Mouse (Mus musculus) stomach, postnatal 0 days (tissue): ENCODE data around the gene Prmt1. TPM values are rescaled to one million over a fixed set of nuclear protein-coding genes. Genes with fewer than 3 reads are reported as not detected.

Experiments used
- ATAC-seq: fragments of 200-750 bp; cut with Nextera tagmentation; 2 replicates; pipeline ENCODE4 v1.8.0; 2017; ENCODE audit not compliant: low FRiP score, low TSS enrichment
- DNase-seq: peaks from one replicate; pipeline ENCODE4 v3.0.0-alpha.2; 2016; ENCODE audit warnings: low spot score
- H3K27ac ChIP-seq: fragments of 300-500 bp; sonication (generic); replicated peaks from 2 replicates; pipeline ENCODE4 v1.5.1; 2014; ENCODE audit warnings: mild to moderate bottlenecking, control low read depth
- H3K27me3 ChIP-seq: fragments of 300-500 bp; sonication (generic); 2 replicates; pipeline ENCODE4 v1.6.1; 2014; ENCODE audit warnings: low read length; ENCODE audit not compliant: control insufficient read depth, insufficient read depth
- H3K36me3 ChIP-seq: fragments of 300-500 bp; sonication (generic); 2 replicates; pipeline ENCODE4 v1.6.1; 2014; ENCODE audit warnings: low read length, mixed read lengths; ENCODE audit not compliant: control insufficient read depth, insufficient read depth
- H3K4me1 ChIP-seq: fragments of 300-500 bp; sonication (generic); replicated peaks from 2 replicates; pipeline ENCODE4 v1.6.1; 2014; ENCODE audit warnings: antibody characterized with exemption; ENCODE audit not compliant: control insufficient read depth, insufficient read depth
- H3K4me2 ChIP-seq: fragments of 300-500 bp; sonication (generic); replicated peaks from 2 replicates; pipeline ENCODE4 v1.6.1; 2014; ENCODE audit warnings: low read depth, mild to moderate bottlenecking, control low read depth, moderate library complexity
- H3K4me3 ChIP-seq: fragments of 300-500 bp; sonication (generic); 2 replicates; pipeline ENCODE4 v1.5.1; 2014; ENCODE audit warnings: low read depth, low read length, control low read depth
- H3K9ac ChIP-seq: fragments of 300-500 bp; sonication (generic); 2 replicates; pipeline ENCODE4 v1.6.1; 2014; ENCODE audit warnings: mild to moderate bottlenecking, low read length, control low read depth, mixed read lengths
- H3K9me3 ChIP-seq: fragments of 300-500 bp; sonication (generic); 2 replicates; pipeline ENCODE4 v1.6.1; 2016; ENCODE audit warnings: low read length; ENCODE audit not compliant: control insufficient read depth
- CTCF ChIP-seq: IDR thresholded peaks from 2 replicates; pipeline ENCODE4 v1.5.1; 2016; ENCODE audit warnings: antibody characterized with exemption, low read depth, mild to moderate bottlenecking, moderate library complexity
- EP300 ChIP-seq: optimal IDR thresholded peaks from 2 replicates; pipeline ENCODE3; 2016; ENCODE audit warnings: antibody characterized with exemption
- whole genome bisulfite sequencing: fragments of 180-500 bp; shearing (Covaris S2); extraction: QIAGEN DNeasy Blood & Tissue Kit; methylation state at CpG from one replicate; pipeline ENCODE4 v1.1.7; 2014; 5-methylcytosine and 5-hydroxymethylcytosine counted together
- microRNA-seq: library from miRNA; unstranded; fragments of <30 nt; microRNA quantifications from one replicate; pipeline ENCODE4, GENCODE M21; 2016
- polyA plus RNA-seq: library from polyadenylated mRNA; unstranded; fragments of >200 nt; fragmentation: Nextera tagmentation; extraction: Ambion mirVana; gene quantifications from 2 replicates; pipeline ENCODE4 v1.2.1, GENCODE M21; 2015

Gene Prmt1
- polyA plus RNA-seq, 1 experiment from 2014 or later = 185 TPM

DNA sequence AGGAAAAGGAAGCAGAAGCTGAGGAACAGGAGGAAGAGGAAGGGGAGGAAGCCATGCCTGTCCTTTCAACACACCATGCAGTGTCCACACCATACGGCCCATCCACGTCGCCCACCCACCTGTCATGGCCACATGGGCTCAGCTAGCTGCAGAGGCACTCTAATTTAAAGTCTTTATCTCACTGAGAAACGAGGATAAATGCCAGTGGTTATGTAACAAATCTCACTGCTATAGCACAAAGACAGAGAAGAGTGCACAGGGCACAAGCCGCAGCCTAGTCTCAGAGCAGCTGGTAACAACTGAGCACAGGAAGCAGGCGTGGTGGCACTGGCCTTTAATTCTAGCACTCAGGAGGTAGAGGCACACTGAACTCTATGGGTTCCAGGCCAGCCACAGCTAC is 36.4 kb downstream of the Prmt1 start:
- Histone ChIP-seq H3K4me3 (no peak overlapping the region), H3K4me2 (no peak overlapping the region), H3K9me3 (no peaks in the 10 kb centered on the region), H3K9ac (no peak overlapping the region), H3K4me1 (no peaks in the 10 kb centered on the region), H3K36me3 (no peaks in the 10 kb centered on the region), H3K27me3 (no peaks in the 10 kb centered on the region), H3K27ac (no peak overlapping the region)
- DNase-seq (no peak), ATAC-seq (no peak)
- no peak for TF ChIP-seq CTCF
- TF ChIP-seq EP300 = no peak
- WGBS = 68% methylated on average over 6 of the region's 6 CpGs

DNA sequence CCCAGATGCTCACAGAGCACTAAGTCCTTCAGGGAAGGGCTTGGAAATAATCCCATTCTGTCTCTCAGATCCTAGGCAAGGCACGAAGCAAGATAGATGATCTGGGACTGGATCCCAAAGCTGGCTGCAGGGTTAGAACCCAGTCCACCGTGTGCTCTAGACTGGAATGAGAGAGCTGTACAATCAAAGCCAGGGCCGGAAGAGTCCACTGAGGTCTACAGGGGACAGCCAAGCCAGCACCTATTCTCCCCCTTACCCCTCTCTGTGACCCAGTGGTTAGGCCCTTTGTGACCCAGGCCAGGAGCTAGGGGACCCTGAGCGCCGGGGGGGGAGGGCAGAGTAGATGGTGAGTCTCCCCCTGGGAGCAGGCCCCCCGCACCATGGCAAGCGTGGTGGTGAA is 43.5 kb downstream of the Prmt1 start, which contains the start of gene Tsks:
Tsks (plus strand) TSS at position 301 of the 400 bp plus-strand sequence.
- no peak for ATAC-seq
- H3K36me3 ChIP-seq = no peaks in the 10 kb centered on the region
- H3K27me3 ChIP-seq = no peaks in the 10 kb centered on the region
- H3K4me3 ChIP-seq = no peak within 1 kb of the TSS
- H3K9me3 ChIP-seq = no peaks in the 10 kb centered on the region
- H3K9ac ChIP-seq = no peak within 1 kb of the TSS
- DNase-seq = no peak
- TF ChIP-seq CTCF = no peak
- no peak for TF ChIP-seq EP300
- no peak within 1 kb of the TSS for H3K4me2 ChIP-seq
- H3K4me1 ChIP-seq = no peaks in the 10 kb centered on the region
- H3K27ac ChIP-seq = no peak within 1 kb of the TSS
- 71% methylated on average over 7 of the region's 7 CpGs for WGBS

DNA sequence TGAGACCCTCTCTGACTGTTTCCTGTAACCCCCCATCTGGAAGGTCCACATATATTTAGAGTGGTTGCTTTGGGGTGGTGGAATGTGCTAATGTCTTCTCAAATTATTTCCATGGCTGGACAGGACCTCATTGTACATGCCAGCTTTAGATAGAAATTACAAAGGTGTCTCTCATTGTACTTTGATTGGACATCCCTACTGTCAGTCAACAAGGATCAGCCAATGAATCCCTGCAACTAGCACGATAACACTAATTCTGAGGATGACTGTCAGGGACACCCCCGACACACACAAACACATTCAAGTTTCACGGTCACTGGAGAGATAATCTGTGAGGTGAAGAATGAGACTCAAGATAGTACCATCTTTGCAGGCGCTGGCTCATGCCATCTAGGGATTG is 47.7 kb downstream of the Prmt1 start:
- ATAC-seq (no peak), DNase-seq (no peak)
- Histone ChIP-seq H3K4me1 (no peaks in the 10 kb centered on the region), H3K4me2 (no peak overlapping the region), H3K4me3 (no peak overlapping the region), H3K9me3 (no peaks in the 10 kb centered on the region), H3K27me3 (no peaks in the 10 kb centered on the region), H3K9ac (no peak overlapping the region), H3K36me3 (no peaks in the 10 kb centered on the region), H3K27ac (no peak overlapping the region)
- TF ChIP-seq EP300 = no peak
- no peak for TF ChIP-seq CTCF
- 90% methylated on average over 4 of the region's 4 CpGs for WGBS

DNA sequence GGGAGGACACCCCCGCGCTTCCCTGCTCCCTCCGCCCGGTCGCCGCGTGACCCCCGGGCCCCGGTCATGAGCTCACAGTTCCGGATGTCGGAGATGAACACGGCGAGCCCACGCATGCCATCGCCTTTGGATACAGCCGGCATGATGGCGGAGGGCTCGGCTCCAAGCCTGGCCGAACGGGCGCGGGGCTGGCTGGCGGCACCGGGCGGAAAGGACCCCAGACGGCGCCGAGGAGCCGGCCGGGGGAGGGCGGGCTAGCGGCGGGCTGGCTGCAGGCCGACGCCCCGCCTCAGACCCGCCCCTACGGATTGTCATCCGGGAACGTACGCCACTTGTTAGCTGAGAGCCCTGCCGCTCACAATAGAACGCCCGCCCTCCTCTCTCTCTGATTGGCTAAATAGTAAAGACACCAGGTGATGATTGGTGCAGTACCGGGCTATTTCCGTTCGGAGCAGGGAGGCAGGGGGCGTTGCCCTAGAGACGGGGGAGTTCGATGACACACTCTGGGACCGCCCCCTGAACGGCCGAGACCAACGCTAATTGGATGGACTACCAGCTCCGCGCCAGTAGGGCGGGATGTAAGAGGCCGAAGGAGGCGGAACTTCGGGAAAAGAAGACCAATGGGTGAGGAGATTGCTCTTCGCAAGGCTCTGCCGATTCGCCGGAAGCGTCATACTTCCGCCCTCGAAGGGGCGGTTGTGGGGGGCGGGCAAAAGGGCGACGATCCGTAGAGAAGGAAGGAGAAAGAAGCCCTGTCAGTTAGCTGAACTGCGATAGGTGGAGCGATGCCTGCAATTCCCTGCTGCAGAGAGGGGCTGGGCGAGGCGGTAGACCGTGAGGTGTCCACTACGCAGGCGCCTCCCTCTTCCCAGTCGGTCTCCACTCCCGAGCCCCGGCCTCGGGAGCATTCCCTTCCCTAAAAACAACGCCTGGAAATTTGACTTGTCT is 56.9 kb downstream of the Prmt1 start, which contains the start of gene Ap2a1:
Ap2a1 (minus strand) TSS at position 293 of the 948 bp plus-strand sequence.
- TF ChIP-seq EP300 (peak; percentile 93), CTCF (peak; percentile 35)
- DNase-seq (peak; percentile 100), ATAC-seq (peak; percentile 99)
- H3K9ac ChIP-seq = peak within 1 kb of the TSS; percentile 86
- H3K36me3 ChIP-seq = no peaks in the 10 kb centered on the region
- H3K27me3 ChIP-seq = no peaks in the 10 kb centered on the region
- WGBS = under 1% methylated on average over 80 of the region's 84 CpGs
- peak within 1 kb of the TSS; percentile 88 for H3K4me3 ChIP-seq
- no peaks in the 10 kb centered on the region for H3K9me3 ChIP-seq
- H3K27ac ChIP-seq = peak within 1 kb of the TSS; percentile 91
- peak within 1 kb of the TSS; percentile 63 for H3K4me2 ChIP-seq
- H3K4me1 ChIP-seq = peaks cover 9% of the 10 kb centered on the region

DNA sequence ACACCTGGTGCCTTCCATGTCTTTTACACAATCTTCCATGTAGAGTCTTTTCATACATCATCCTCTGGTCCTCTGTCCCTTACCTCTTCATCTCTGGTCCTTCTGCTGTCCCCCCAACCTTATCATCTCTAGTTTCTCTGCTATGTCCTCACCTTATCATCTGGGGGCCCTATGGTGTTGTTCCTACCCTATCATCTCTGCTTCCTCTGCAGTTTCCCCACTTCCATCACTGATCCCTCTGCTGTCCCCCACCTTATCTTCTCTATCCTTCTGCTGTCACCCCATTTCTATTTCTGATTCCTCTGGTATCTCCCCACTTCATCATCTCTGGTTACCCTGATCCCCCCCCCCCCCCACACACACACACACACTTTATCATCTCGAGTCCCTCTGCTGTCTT is 57.8 kb downstream of the Prmt1 start:
- no peaks in the 10 kb centered on the region for H3K9me3 ChIP-seq
- no peak for DNase-seq
- no peak for TF ChIP-seq EP300
- no peak for TF ChIP-seq CTCF

More for the DNA sequence above, 57.8 kb downstream of the Prmt1 start:
- no peaks in the 10 kb centered on the region for H3K27me3 ChIP-seq
- 0% methylated on average over 1 of the region's 1 CpGs for WGBS
- no peak for ATAC-seq
- H3K9ac ChIP-seq = peak overlapping the region; percentile 86
- peak overlapping the region; percentile 81; the same call in 1 of the 2 replicates for H3K27ac ChIP-seq
- H3K4me3 ChIP-seq = peak overlapping the region; percentile 88
- H3K36me3 ChIP-seq = no peaks in the 10 kb centered on the region
- peak overlapping the region; percentile 63 for H3K4me2 ChIP-seq
- H3K4me1 ChIP-seq = peaks cover 9% of the 10 kb centered on the region

Small RNAs within 50 kb of the gene (microRNA-seq; reads per million reads assigned to microRNA genes)
- gene Mir7054 = not detected

Other genes with a start within 250 kb of the Prmt1 start
- 21.7 and 22.3 TPM in 2 replicates for gene Vrk3, start 238.2 kb downstream of the Prmt1 start, polyA plus RNA-seq
- 0.30 and 0.42 TPM in 2 replicates for gene Zfp473, start 235.5 kb downstream of the Prmt1 start, polyA plus RNA-seq
- 33.4 and 34.9 TPM in 2 replicates for gene Nup62, start 170.5 kb downstream of the Prmt1 start, polyA plus RNA-seq
- 0.69 and 0.75 TPM in 2 replicates for gene Il4i1, start 170.2 kb downstream of the Prmt1 start, polyA plus RNA-seq
- 7.3 and 7.7 TPM in 2 replicates for gene Atf5, start 169.9 kb downstream of the Prmt1 start, polyA plus RNA-seq
- 70.8 and 75.2 TPM in 2 replicates for gene Akt1s1, start 137.6 kb downstream of the Prmt1 start, polyA plus RNA-seq
- gene Tbc1d17, start 137.5 kb downstream of the Prmt1 start, polyA plus RNA-seq = 45.4 and 48.0 TPM in 2 replicates
- gene Pnkp, start 129.4 kb downstream of the Prmt1 start, polyA plus RNA-seq = 23.5 and 25.7 TPM in 2 replicates
- gene Ptov1, start 116.8 kb downstream of the Prmt1 start, polyA plus RNA-seq = 159 and 179 TPM in 2 replicates
- gene Med25, start 93.9 kb downstream of the Prmt1 start, polyA plus RNA-seq = 64.4 and 75.3 TPM in 2 replicates
- gene Fuz, start 90.5 kb downstream of the Prmt1 start, polyA plus RNA-seq = 13.1 and 15.6 TPM in 2 replicates
- gene Ap2a1, start 57.1 kb downstream of the Prmt1 start, polyA plus RNA-seq = 29.3 and 33.9 TPM in 2 replicates
- gene Tsks, start 43.4 kb downstream of the Prmt1 start, polyA plus RNA-seq = 0.08 TPM in 1 of 2 replicates, not detected in the other
- gene Cpt1c, start 11.7 kb downstream of the Prmt1 start, polyA plus RNA-seq = 5.6 and 7.3 TPM in 2 replicates
- 55.7 and 59.8 TPM in 2 replicates for gene Irf3, start 11.1 kb upstream of the Prmt1 start, polyA plus RNA-seq
- 23.0 and 23.4 TPM in 2 replicates for gene Bcl2l12, start 12.1 kb upstream of the Prmt1 start, polyA plus RNA-seq
- 14.9 and 18.6 TPM in 2 replicates for gene Scaf1, start 29.8 kb upstream of the Prmt1 start, polyA plus RNA-seq
- 81.5 and 87.2 TPM in 2 replicates for gene Rras, start 31.4 kb upstream of the Prmt1 start, polyA plus RNA-seq
- 3.4 and 3.8 TPM in 2 replicates for gene Prr12, start 66.3 kb upstream of the Prmt1 start, polyA plus RNA-seq
- 43.0 and 44.1 TPM in 2 replicates for gene Nosip, start 75.9 kb upstream of the Prmt1 start, polyA plus RNA-seq
- 33.6 and 37.4 TPM in 2 replicates for gene Prrg2, start 76.1 kb upstream of the Prmt1 start, polyA plus RNA-seq
- 157 and 176 TPM in 2 replicates for gene Rcn3, start 105.7 kb upstream of the Prmt1 start, polyA plus RNA-seq
- 76.1 and 76.9 TPM in 2 replicates for gene Fcgrt, start 117.3 kb upstream of the Prmt1 start, polyA plus RNA-seq
- gene Rps11, start 137.9 kb upstream of the Prmt1 start, polyA plus RNA-seq = 1,142 and 1,191 TPM in 2 replicates
- gene Rpl13a, start 142.2 kb upstream of the Prmt1 start, polyA plus RNA-seq = 1,442 and 1,485 TPM in 2 replicates
- 0.17 and 1.1 TPM in 2 replicates for gene Gm45713, start 149.7 kb upstream of the Prmt1 start, polyA plus RNA-seq
- 2.2 and 2.3 TPM in 2 replicates for gene Flt3l, start 149.9 kb upstream of the Prmt1 start, polyA plus RNA-seq
- 48.8 and 49.0 TPM in 2 replicates for gene Pih1d1, start 167.7 kb upstream of the Prmt1 start, polyA plus RNA-seq
- gene Aldh16a1, start 168.0 kb upstream of the Prmt1 start, polyA plus RNA-seq = 24.6 and 25.6 TPM in 2 replicates
- 0.07 TPM in 1 of 2 replicates, not detected in the other for gene Slc17a7, start 177.4 kb upstream of the Prmt1 start, polyA plus RNA-seq
- not detected in 2 replicates for gene Gfy, start 193.0 kb upstream of the Prmt1 start, polyA plus RNA-seq
- gene Pth2, start 194.4 kb upstream of the Prmt1 start, polyA plus RNA-seq = not detected in 2 replicates
- gene Ccdc155, start 218.3 kb upstream of the Prmt1 start, polyA plus RNA-seq = 0.07 and 0.13 TPM in 2 replicates
- 48.4 TPM in 2 replicates for gene Dkkl1, start 225.6 kb upstream of the Prmt1 start, polyA plus RNA-seq
- 26.8 and 29.5 TPM in 2 replicates for gene Tead2, start 229.2 kb upstream of the Prmt1 start, polyA plus RNA-seq